Mouse (Mus musculus): Measurements from ENCODE around the gene Parva. TPM values are rescaled to one million over a fixed set of nuclear protein-coding genes. Genes with fewer than 3 reads are reported as not detected.
A peak's percentile ranks its signal among the peaks of the same experiment; 100 is the strongest.

The Parva gene
- polyA plus RNA-seq, 1 experiment from 2014 or later: 83.3 TPM

DNA sequence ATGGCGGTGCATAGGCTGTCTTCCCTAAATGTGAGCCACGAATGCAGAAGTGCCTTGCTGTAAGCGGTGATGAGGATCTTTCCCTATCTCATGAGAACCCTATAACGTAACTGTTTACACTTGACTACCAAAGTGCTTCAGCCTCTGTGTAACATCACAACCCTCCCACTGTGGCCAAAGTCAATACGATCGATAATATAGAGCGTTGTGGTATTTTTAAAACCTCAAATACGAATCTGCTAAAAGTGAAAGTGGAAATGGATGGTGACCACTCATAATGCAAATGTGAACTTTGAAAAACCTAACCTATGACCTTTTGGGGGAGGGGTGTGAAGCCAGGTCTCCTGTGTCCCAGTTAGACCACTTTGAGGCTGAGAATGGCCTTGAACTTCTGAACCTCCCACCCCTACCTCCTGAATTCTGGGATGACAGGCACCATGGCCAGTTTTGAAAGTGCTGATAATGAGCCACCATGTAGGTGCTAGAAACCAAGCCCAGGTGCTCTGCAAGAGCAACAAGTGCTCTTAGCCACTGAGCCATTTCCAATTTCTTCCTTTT is 87.4 kb downstream of the Parva start:
- 85% methylated on average over 8 of the region's 8 CpGs for WGBS (ENCODE audit: insufficient replicate concordance)
- Histone ChIP-seq H3K36me3 (ENCODE audit: control insufficient read depth, insufficient read depth, low read length) (no peaks in the 10 kb centered on the region), H3K27me3 (ENCODE audit: control insufficient read depth, insufficient read depth, low read length) (no peaks in the 10 kb centered on the region), H3K9me3 (replicated peaks; ENCODE audit: control insufficient read depth, low read length) (no peaks in the 10 kb centered on the region), H3K9ac (ENCODE audit: low read depth, low read length) (no peak overlapping the region), H3K4me3 (ENCODE audit: low read depth, low read length) (no peak overlapping the region), H3K4me2 (no peak overlapping the region), H3K27ac (ENCODE audit: low read depth, low read length) (no peak overlapping the region), H3K4me1 (ENCODE audit: control insufficient read depth, insufficient read depth, low read length) (peaks cover 30% of the 10 kb centered on the region)
- no peak for ATAC-seq (replicated peaks; ENCODE audit: insufficient number of reproducible peaks, low FRiP score, low TSS enrichment)

DNA sequence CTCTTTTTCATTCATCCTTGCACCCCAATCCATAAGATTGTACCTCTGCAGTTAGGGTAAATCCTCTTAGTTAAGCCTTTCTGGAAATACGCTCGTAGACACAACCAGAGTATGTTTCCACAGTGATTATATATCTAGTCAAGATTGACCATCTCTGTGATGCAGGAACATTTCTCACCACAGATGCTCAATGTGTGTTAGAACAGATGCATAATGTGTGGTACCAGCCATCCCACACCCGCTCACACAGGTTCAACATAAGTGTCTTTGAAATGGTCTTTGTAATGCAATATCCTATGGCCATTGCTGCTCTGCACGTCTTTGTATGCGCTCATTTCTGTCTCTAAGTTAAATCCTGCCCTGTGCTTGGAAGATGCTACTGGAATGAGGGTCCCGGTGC is 98.2 kb downstream of the Parva start:
- no peak for ATAC-seq (replicated peaks; ENCODE audit: insufficient number of reproducible peaks, low FRiP score, low TSS enrichment)
- Histone ChIP-seq H3K27ac (ENCODE audit: low read depth, low read length) (no peak overlapping the region), H3K4me2 (no peak overlapping the region), H3K9me3 (replicated peaks; ENCODE audit: control insufficient read depth, low read length) (no peaks in the 10 kb centered on the region), H3K4me3 (ENCODE audit: low read depth, low read length) (no peak overlapping the region), H3K9ac (ENCODE audit: low read depth, low read length) (no peak overlapping the region), H3K4me1 (ENCODE audit: control insufficient read depth, insufficient read depth, low read length) (peaks cover 20% of the 10 kb centered on the region), H3K36me3 (ENCODE audit: control insufficient read depth, insufficient read depth, low read length) (no peaks in the 10 kb centered on the region), H3K27me3 (ENCODE audit: control insufficient read depth, insufficient read depth, low read length) (no peaks in the 10 kb centered on the region)
- 93% methylated on average over 6 of the region's 6 CpGs for WGBS (ENCODE audit: insufficient replicate concordance)

DNA sequence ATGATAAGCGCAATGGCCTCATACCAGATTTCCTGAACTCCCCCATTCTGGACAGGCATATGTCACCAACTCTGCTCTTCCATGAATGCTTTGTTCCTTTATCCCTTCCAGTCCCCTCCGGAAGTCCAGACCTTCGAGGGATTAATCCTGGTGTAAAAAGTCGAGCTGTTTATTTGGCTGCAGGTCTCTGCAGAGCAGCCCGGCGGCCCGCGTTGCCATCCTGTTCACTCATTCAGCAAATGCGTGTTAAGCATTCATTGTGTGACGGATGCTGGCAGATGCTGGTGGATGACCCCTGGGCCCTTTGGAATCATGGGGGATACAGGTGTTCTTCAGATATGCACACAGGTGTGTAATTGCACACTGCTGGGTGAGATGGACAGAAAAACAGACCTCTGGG is 98.9 kb downstream of the Parva start:
- Histone ChIP-seq H3K4me2 (no peak overlapping the region), H3K36me3 (ENCODE audit: control insufficient read depth, insufficient read depth, low read length) (no peaks in the 10 kb centered on the region), H3K27ac (ENCODE audit: low read depth, low read length) (no peak overlapping the region), H3K4me3 (ENCODE audit: low read depth, low read length) (no peak overlapping the region), H3K9me3 (replicated peaks; ENCODE audit: control insufficient read depth, low read length) (no peaks in the 10 kb centered on the region), H3K9ac (ENCODE audit: low read depth, low read length) (no peak overlapping the region), H3K4me1 (ENCODE audit: control insufficient read depth, insufficient read depth, low read length) (peaks cover 20% of the 10 kb centered on the region), H3K27me3 (ENCODE audit: control insufficient read depth, insufficient read depth, low read length) (no peaks in the 10 kb centered on the region)
- no peak for ATAC-seq (replicated peaks; ENCODE audit: insufficient number of reproducible peaks, low FRiP score, low TSS enrichment)
- WGBS (ENCODE audit: insufficient replicate concordance): 72% methylated on average over 10 of the region's 10 CpGs

DNA sequence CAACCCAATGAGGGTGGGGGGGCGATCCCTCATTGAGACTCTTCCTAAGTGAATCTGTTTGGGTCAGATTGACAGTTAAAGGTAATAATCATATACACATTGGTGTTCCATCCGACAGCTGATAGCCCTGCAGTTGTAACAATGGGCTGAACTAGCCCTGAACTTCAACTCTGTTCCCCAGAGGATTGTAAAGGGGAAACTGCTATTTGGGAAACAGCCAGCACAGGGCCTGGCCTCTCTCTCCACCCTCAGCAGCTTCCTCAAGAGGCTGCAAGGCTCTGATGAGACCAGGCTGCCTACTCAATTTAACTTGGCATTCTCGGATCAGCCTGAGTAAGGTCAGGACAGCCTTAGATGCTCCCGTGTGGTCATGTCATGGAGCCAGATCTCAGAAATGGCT is 99.9 kb downstream of the Parva start:
- H3K9me3 ChIP-seq (replicated peaks; ENCODE audit: control insufficient read depth, low read length): no peaks in the 10 kb centered on the region
- no peak overlapping the region for H3K27ac ChIP-seq (ENCODE audit: low read depth, low read length)
- H3K9ac ChIP-seq (ENCODE audit: low read depth, low read length): no peak overlapping the region
- no peaks in the 10 kb centered on the region for H3K27me3 ChIP-seq (ENCODE audit: control insufficient read depth, insufficient read depth, low read length)
- peaks cover 20% of the 10 kb centered on the region for H3K4me1 ChIP-seq (ENCODE audit: control insufficient read depth, insufficient read depth, low read length)
- 66% methylated on average over 4 of the region's 4 CpGs for WGBS (ENCODE audit: insufficient replicate concordance)
- ATAC-seq (replicated peaks; ENCODE audit: insufficient number of reproducible peaks, low FRiP score, low TSS enrichment): no peak
- H3K4me2 ChIP-seq: no peak overlapping the region
- no peaks in the 10 kb centered on the region for H3K36me3 ChIP-seq (ENCODE audit: control insufficient read depth, insufficient read depth, low read length)
- no peak overlapping the region for H3K4me3 ChIP-seq (ENCODE audit: low read depth, low read length)

DNA sequence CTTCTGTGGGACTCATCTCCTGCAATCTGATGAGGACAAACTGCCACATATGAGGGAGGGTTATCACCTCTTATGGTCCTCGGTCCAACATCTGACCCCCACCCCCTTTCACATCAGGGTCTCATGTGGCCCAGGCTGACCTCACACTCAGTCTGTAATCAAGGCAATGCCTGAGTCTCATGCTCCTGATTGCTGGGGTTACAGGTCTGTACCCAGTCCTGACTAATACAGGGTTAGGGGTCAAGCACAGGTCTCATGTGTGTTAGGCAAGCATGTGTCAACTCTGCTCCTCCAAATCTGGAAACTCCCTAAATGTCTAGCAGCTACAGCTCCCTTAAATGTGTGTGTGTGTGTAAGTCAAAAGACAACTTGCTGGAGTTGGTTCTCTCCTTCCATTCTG is 100.8 kb downstream of the Parva start:
- Histone ChIP-seq H3K4me2 (no peak overlapping the region), H3K27ac (ENCODE audit: low read depth, low read length) (no peak overlapping the region; the same call in 1 of the 2 replicates), H3K4me1 (ENCODE audit: control insufficient read depth, insufficient read depth, low read length) (peaks cover 20% of the 10 kb centered on the region), H3K36me3 (ENCODE audit: control insufficient read depth, insufficient read depth, low read length) (no peaks in the 10 kb centered on the region), H3K4me3 (ENCODE audit: low read depth, low read length) (no peak overlapping the region), H3K27me3 (ENCODE audit: control insufficient read depth, insufficient read depth, low read length) (no peaks in the 10 kb centered on the region), H3K9ac (ENCODE audit: low read depth, low read length) (no peak overlapping the region), H3K9me3 (replicated peaks; ENCODE audit: control insufficient read depth, low read length) (no peaks in the 10 kb centered on the region)
- ATAC-seq (replicated peaks; ENCODE audit: insufficient number of reproducible peaks, low FRiP score, low TSS enrichment): no peak
- 68% methylated on average over 1 of the region's 1 CpGs for WGBS (ENCODE audit: insufficient replicate concordance)

DNA sequence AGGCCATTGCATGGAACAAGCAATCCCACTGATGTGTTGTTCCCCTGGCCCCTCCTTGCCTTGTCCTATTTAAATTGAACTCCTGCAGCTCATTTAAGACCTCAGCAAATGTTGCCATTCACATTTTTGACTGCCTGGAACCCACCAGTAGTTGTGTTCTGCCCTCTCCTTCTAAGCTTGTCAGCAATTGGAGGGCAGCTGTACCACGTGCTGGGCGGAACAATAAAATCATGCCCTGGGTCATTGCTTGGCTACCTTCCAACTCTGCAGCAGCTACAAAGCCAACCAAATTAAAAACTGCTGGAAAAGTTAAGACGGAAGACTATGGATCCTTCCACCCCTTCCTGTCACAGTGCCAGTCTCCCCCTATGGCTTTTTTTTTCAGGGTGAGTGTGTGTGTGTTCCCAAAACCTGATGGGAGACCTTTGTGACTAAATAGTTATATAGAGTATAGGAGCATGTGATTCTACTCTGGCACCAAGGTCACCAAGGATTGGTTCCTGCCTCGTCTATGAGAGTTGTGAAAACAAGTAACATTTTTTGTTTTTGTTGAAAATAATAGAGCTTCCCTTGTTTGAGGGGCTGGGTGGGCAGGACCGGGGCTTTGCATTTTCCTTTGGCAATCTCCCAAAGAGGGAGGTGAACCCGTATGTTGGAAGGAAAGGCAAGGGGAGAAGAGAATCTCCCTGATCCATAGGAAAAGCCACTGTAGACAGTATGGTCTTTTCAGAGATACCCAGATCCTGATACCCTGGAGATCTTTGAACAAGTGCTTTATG is 101.5 kb downstream of the Parva start:
- Histone ChIP-seq H3K9me3 (replicated peaks; ENCODE audit: control insufficient read depth, low read length) (no peaks in the 10 kb centered on the region), H3K4me3 (ENCODE audit: low read depth, low read length) (no peak overlapping the region), H3K9ac (ENCODE audit: low read depth, low read length) (no peak overlapping the region), H3K36me3 (ENCODE audit: control insufficient read depth, insufficient read depth, low read length) (no peaks in the 10 kb centered on the region), H3K27ac (ENCODE audit: low read depth, low read length) (no peak overlapping the region; the same call in 1 of the 2 replicates), H3K27me3 (ENCODE audit: control insufficient read depth, insufficient read depth, low read length) (no peaks in the 10 kb centered on the region), H3K4me1 (ENCODE audit: control insufficient read depth, insufficient read depth, low read length) (peaks cover 22% of the 10 kb centered on the region), H3K4me2 (no peak overlapping the region)
- 53% methylated on average over 6 of the region's 6 CpGs for WGBS (ENCODE audit: insufficient replicate concordance)
- ATAC-seq (replicated peaks; ENCODE audit: insufficient number of reproducible peaks, low FRiP score, low TSS enrichment): no peak

DNA sequence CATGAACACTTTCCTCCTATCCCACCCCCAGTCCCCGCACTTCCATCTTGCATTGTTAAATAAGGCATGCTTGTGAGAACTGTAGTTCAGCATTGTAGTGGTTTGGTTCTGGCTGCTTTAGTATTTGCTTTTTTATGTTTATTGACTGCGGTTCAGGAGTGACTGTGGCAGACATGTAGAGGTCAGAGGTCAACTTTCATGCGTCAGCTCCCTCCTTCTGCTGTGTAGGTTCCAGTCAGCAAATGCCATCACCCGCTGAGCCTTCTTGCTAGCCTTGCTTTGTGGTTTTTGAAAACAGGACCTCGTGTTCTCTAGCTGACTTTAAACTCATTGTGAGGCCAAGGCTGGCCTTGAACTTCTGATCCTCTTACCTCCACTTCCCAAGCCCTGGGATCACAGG is 103.6 kb downstream of the Parva start:
- 72% methylated on average over 5 of the region's 5 CpGs for WGBS (ENCODE audit: insufficient replicate concordance)
- Histone ChIP-seq H3K4me3 (ENCODE audit: low read depth, low read length) (no peak overlapping the region), H3K9me3 (replicated peaks; ENCODE audit: control insufficient read depth, low read length) (no peaks in the 10 kb centered on the region), H3K4me1 (ENCODE audit: control insufficient read depth, insufficient read depth, low read length) (peaks cover 38% of the 10 kb centered on the region), H3K4me2 (no peak overlapping the region), H3K27me3 (ENCODE audit: control insufficient read depth, insufficient read depth, low read length) (no peaks in the 10 kb centered on the region), H3K36me3 (ENCODE audit: control insufficient read depth, insufficient read depth, low read length) (no peaks in the 10 kb centered on the region), H3K9ac (ENCODE audit: low read depth, low read length) (no peak overlapping the region), H3K27ac (ENCODE audit: low read depth, low read length) (no peak overlapping the region)
- ATAC-seq (replicated peaks; ENCODE audit: insufficient number of reproducible peaks, low FRiP score, low TSS enrichment): no peak

DNA sequence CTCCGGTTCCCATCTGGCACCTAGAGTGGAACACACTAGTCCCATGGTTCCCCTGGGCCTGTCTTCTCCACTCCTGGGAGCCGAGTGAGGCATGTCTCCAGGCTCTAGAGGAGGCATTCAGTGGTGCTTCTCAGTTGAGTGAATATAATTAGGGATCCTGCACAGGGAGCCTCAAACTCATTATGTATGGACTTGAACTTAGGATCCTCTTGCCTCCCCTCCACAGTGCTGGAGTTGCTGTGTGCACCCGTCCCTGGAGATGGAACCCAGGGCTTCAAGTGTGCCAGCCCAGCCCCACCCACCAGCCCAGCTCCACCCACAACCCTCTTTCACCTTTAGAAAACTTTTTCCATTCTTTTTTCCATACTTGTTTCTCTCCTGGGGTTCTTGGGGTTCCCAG is 106.8 kb downstream of the Parva start:
- no peak overlapping the region for H3K4me2 ChIP-seq
- peaks cover 18% of the 10 kb centered on the region for H3K4me1 ChIP-seq (ENCODE audit: control insufficient read depth, insufficient read depth, low read length)
- no peaks in the 10 kb centered on the region for H3K27me3 ChIP-seq (ENCODE audit: control insufficient read depth, insufficient read depth, low read length)
- H3K36me3 ChIP-seq (ENCODE audit: control insufficient read depth, insufficient read depth, low read length): no peaks in the 10 kb centered on the region
- H3K9me3 ChIP-seq (replicated peaks; ENCODE audit: control insufficient read depth, low read length): no peaks in the 10 kb centered on the region
- 0 out of 2 replicates have a peak overlapping the region, but pooled peaks have one; percentile 4 for H3K27ac ChIP-seq (ENCODE audit: low read depth, low read length)
- no peak overlapping the region for H3K4me3 ChIP-seq (ENCODE audit: low read depth, low read length)
- no peak overlapping the region for H3K9ac ChIP-seq (ENCODE audit: low read depth, low read length)
- WGBS (ENCODE audit: insufficient replicate concordance): 84% methylated on average over 3 of the region's 3 CpGs
- ATAC-seq (replicated peaks; ENCODE audit: insufficient number of reproducible peaks, low FRiP score, low TSS enrichment): no peak; the same call in 1 of the 2 replicates
